Mouse (Mus musculus) kidney, embryonic 15.5 days (tissue): ENCODE measurements at regions not wholly inside any gene's neighbourhood (a gene's known extent, or its start where the extent isn't known, plus 50 kb on each side); places are given as distances from the start of the nearest gene placed in this dataset.

Experiments
- ATAC-seq: fragments of 200-750 bp; cut with Nextera tagmentation; replicated peaks from 2 replicates; pipeline ENCODE4 v1.8.0; 2017; ENCODE audit warnings: moderate TSS enrichment; ENCODE audit not compliant: low FRiP score
- H3K27ac ChIP-seq: fragments of 300-500 bp; sonication (generic); 2 replicates; pipeline ENCODE4 v1.5.1; 2015; ENCODE audit warnings: mild to moderate bottlenecking, inconsistent platforms
- H3K27me3 ChIP-seq: fragments of 300-500 bp; sonication (generic); 2 replicates; pipeline ENCODE4 v1.6.1; 2015; ENCODE audit warnings: inconsistent platforms
- H3K36me3 ChIP-seq: fragments of 300-500 bp; sonication (generic); 2 replicates; pipeline ENCODE4 v1.6.1; 2015; ENCODE audit warnings: inconsistent platforms
- H3K4me1 ChIP-seq: fragments of 300-500 bp; sonication (generic); 2 replicates; pipeline ENCODE4 v1.6.1; 2015; ENCODE audit warnings: inconsistent platforms
- H3K4me2 ChIP-seq: fragments of 300-500 bp; sonication (generic); 2 replicates; pipeline ENCODE4 v1.6.1; 2015; ENCODE audit warnings: moderate library complexity, mild to moderate bottlenecking, inconsistent platforms
- H3K4me3 ChIP-seq: fragments of 300-500 bp; sonication (generic); replicated peaks from 2 replicates; pipeline ENCODE4 v1.5.1; 2015; ENCODE audit warnings: mild to moderate bottlenecking, inconsistent platforms
- H3K9ac ChIP-seq: fragments of 300-500 bp; sonication (generic); 2 replicates; pipeline ENCODE4 v1.6.1; 2015; ENCODE audit warnings: mild to moderate bottlenecking, inconsistent platforms
- H3K9me3 ChIP-seq: fragments of 300-500 bp; sonication (generic); replicated peaks from 2 replicates; pipeline ENCODE4 v1.6.1; 2016; ENCODE audit warnings: inconsistent platforms
- WGBS: fragments of 180-500 bp; shearing (Covaris S2); methylation state at CpG from one replicate; pipeline ENCODE4 v1.1.7; 2015; ENCODE audit warnings: mixed read lengths; 5-methylcytosine and 5-hydroxymethylcytosine counted together

DNA sequence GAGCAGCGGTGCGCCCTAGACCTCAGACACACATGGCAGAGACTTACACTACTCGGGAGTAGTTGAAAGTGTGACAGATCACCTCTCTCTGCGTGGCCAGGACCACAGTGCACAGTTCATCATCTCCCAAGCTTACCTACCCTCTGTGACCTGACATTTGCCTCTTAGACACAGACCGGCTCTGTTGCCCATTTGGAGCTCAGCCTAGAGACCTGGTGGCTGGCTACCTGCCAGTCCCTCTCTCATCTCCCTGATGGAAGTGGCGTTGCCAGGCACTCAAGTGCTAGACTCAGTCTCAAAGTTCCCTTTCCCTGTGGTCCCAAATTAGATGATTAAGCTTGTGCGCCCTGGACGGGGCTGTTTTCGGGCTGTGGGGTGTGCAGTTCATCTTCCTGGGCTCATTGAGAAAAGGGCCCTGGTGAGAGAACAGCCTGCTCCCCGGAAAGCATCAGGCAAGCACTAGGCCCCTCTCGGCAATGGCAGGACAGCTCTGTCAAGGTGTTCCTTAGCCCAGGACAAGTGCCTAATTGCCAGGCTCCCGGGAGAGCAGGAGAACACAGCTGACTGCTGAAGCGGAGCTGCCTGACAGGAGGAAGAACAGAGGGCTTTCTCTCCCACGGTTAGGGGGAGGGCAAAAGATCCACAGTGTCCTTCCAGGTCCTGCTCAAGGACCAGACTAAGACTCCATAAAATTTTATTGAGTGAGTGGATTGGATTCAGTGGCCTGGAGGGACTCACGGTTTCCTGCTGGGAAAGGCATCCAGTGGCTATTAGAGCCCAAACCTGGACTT, 119.5 kb upstream of the A530016L24Rik start:
- Histone ChIP-seq H3K4me1 (peaks cover 40% of the 10 kb centered on the region), H3K9me3 (no peaks in the 10 kb centered on the region), H3K9ac (no peak overlapping the region), H3K27ac (peak overlapping the region; percentile 58), H3K27me3 (peaks cover 16% of the 10 kb centered on the region; the same call in 1 of the 2 replicates), H3K36me3 (no peaks in the 10 kb centered on the region), H3K4me2 (no peak overlapping the region), H3K4me3 (no peak overlapping the region)
- WGBS, result 44% methylated on average over 15 of the region's 15 CpGs
- ATAC-seq, result peak; percentile 47

- H3K27me3 ChIP-seq, result peaks cover 18% of the 10 kb centered on the region; the same call in 1 of the 2 replicates
- H3K4me3 ChIP-seq, result no peak overlapping the region
- no peak overlapping the region for H3K9ac ChIP-seq
- peak overlapping the region; percentile 59 for H3K27ac ChIP-seq
- WGBS, result 54% methylated on average over 14 of the region's 14 CpGs
- 0 out of 2 replicates have a peak overlapping the region, but pooled peaks have one; percentile 16 for H3K4me2 ChIP-seq
- no peaks in the 10 kb centered on the region for H3K9me3 ChIP-seq
- no peaks in the 10 kb centered on the region for H3K36me3 ChIP-seq
- peaks cover 47% of the 10 kb centered on the region for H3K4me1 ChIP-seq
- peak; percentile 76 for ATAC-seq
These were observed 116.8 kb upstream of the A530016L24Rik start for GRCm38 (mm10) chr12:112372234-112373050.

DNA sequence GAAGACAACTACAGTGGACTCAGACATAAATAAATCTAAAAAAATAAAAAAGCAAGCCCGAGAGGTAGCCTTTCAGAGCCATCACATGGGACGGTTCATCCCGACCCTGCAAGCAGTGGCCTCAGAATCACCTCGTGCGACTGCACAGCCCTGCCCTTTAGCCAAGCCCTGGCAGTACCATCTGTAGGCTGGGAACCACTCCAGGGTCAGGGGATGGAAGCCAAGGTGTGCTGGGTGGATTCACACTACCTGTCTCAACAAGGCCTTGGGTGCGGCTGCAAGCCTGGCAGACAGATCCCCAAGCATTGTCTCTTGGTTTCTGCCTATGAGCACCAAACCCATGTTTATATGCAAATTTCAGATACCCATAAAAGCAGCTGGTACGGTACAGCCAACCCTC, 115.3 kb upstream of the A530016L24Rik start:
- no peak overlapping the region for H3K4me2 ChIP-seq
- WGBS, result 86% methylated on average over 7 of the region's 7 CpGs

DNA sequence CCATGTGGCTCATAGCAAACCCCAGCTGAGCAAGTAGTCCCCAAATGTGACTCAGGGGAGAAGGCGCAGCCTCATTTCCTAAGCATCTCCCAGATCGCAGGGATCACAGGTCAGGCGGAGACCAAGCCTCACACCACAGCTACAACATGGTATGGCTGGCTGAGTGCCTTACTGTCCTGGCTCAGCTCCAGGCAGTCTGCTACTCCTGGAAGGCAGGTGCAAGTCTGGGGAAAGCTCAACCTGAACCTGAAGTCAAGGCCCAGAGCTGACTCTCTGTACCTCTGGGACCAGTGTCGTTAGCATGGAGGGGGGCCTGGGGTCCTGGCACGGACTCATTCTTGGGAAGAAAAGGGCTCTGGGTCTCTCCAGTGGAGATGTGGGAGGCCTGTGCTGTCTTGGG, 113.0 kb upstream of the A530016L24Rik start:
- Histone ChIP-seq H3K27me3 (peaks cover 10% of the 10 kb centered on the region; the same call in 1 of the 2 replicates), H3K9ac (no peak overlapping the region), H3K4me3 (no peak overlapping the region), H3K27ac (no peak overlapping the region), H3K4me1 (peaks cover 32% of the 10 kb centered on the region), H3K9me3 (no peaks in the 10 kb centered on the region), H3K4me2 (no peak overlapping the region), H3K36me3 (no peaks in the 10 kb centered on the region)
- no peak for ATAC-seq
- WGBS, result 81% methylated on average over 5 of the region's 5 CpGs

More for the DNA sequence above, 115.3 kb upstream of the A530016L24Rik start:
- H3K27me3 ChIP-seq, result peaks cover 18% of the 10 kb centered on the region; the same call in 1 of the 2 replicates
- H3K27ac ChIP-seq, result no peak overlapping the region
- no peak for ATAC-seq
- H3K9me3 ChIP-seq, result no peaks in the 10 kb centered on the region
- no peaks in the 10 kb centered on the region for H3K36me3 ChIP-seq
- peaks cover 47% of the 10 kb centered on the region for H3K4me1 ChIP-seq
- H3K4me3 ChIP-seq, result no peak overlapping the region
- H3K9ac ChIP-seq, result no peak overlapping the region

DNA sequence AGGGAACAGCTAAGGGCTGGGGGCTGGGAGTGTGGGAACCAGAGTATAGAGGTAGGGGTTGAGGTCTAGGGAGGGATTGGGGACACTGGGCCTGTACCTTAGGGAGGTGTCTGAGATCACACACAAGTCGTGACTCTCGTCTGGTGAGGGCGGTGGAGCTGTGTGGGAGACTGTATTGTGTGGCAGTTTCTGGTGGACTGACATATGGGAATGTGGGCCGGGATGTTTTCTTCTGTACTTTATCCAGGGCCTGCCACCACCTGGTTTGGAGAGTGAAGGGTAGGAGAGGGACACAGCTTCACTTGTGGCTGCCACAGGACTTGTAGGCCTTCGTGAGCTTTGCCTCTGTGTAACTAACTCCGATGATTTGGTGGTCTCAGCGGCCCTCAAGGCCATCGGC, 112.5 kb upstream of the A530016L24Rik start:
- peaks cover 6% of the 10 kb centered on the region for H3K27me3 ChIP-seq
- H3K4me3 ChIP-seq, result no peak overlapping the region
- H3K27ac ChIP-seq, result no peak overlapping the region
- peaks cover 28% of the 10 kb centered on the region for H3K4me1 ChIP-seq
- no peak overlapping the region for H3K9ac ChIP-seq
- ATAC-seq, result no peak
- no peaks in the 10 kb centered on the region for H3K36me3 ChIP-seq
- H3K9me3 ChIP-seq, result no peaks in the 10 kb centered on the region
- WGBS, result 68% methylated on average over 8 of the region's 8 CpGs
- no peak overlapping the region for H3K4me2 ChIP-seq

DNA sequence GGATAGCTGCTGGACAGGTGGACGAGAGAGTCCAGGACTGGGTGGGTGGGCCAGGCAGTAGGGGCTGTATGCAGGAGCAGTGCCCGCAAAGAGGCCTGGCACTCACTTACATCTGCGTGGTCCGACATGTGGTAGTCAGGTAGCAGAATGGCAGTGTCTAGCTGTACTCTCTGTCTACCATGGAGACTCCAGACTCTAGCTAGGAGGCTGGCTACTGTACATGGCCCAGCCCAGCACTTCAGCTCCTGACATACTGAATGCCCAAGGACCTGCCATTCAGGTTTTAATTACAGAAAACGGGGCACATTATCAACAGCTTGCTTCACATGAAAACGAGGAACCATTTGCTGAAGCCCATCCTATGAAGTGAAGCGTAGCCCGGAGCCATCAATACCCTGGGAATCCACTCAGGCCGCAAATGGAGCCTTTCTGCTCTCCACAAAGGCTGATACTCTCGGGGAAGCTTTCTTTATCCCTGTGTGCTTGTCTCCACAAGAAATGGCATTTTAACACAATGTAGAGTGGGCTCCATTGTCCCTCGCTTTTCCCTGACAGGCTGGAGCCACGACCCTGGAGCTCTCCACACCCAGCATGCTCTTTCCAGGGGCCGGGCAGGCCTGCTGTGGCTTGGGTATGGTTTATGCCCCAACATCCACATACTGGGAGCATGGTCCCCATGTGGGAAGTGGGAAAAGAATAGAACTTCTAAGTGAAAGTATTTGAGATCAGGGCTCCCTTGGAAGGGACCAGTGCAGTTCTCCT, 110.6 kb upstream of the A530016L24Rik start:
- H3K9me3 ChIP-seq, result no peaks in the 10 kb centered on the region
- peaks cover 12% of the 10 kb centered on the region for H3K4me1 ChIP-seq
- ATAC-seq, result no peak
- WGBS, result 84% methylated on average over 13 of the region's 13 CpGs
- H3K36me3 ChIP-seq, result no peaks in the 10 kb centered on the region
- H3K27ac ChIP-seq, result no peak overlapping the region
- peaks cover 6% of the 10 kb centered on the region; the same call in 1 of the 2 replicates for H3K27me3 ChIP-seq
- H3K4me2 ChIP-seq, result no peak overlapping the region
- no peak overlapping the region for H3K4me3 ChIP-seq
- H3K9ac ChIP-seq, result no peak overlapping the region

- no peak overlapping the region for H3K4me2 ChIP-seq
- H3K4me1 ChIP-seq, result no peaks in the 10 kb centered on the region
- H3K9ac ChIP-seq, result no peak overlapping the region
- no peak for ATAC-seq
- 76% methylated on average over 9 of the region's 9 CpGs for WGBS
- no peaks in the 10 kb centered on the region for H3K27me3 ChIP-seq
- H3K4me3 ChIP-seq, result no peak overlapping the region
- no peak overlapping the region for H3K27ac ChIP-seq
- no peaks in the 10 kb centered on the region for H3K36me3 ChIP-seq
- no peaks in the 10 kb centered on the region for H3K9me3 ChIP-seq
These were observed 101.4 kb upstream of the A530016L24Rik start for GRCm38 (mm10) chr12:112387836-112388235.

DNA sequence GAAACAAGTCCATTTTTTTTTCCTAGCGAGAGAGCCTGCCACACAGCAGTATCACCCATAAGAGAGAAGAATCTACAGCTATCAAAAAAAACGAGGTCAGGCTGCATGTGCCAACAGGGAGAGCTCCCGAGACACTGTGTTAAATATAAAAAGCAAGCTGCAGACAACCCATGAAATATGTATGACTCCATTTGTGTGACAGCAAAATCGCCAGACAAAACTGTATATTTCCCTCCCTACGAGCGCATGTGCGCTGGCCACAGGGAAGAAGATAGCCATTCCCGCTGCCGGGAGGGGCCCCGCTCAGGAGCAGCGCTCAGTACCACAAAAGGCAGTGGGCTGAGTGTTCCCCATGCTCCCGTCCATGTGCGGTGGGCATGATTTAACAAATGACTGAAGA, 93.3 kb upstream of the A530016L24Rik start:
- Histone ChIP-seq H3K4me1 (peaks cover 9% of the 10 kb centered on the region; the same call in 1 of the 2 replicates), H3K9me3 (no peaks in the 10 kb centered on the region; the same call in 1 of the 2 replicates), H3K27ac (no peak overlapping the region), H3K9ac (no peak overlapping the region), H3K4me3 (no peak overlapping the region), H3K27me3 (peaks cover 27% of the 10 kb centered on the region), H3K4me2 (no peak overlapping the region), H3K36me3 (no peaks in the 10 kb centered on the region)
- ATAC-seq, result no peak
- WGBS, result 71% methylated on average over 13 of the region's 13 CpGs

DNA sequence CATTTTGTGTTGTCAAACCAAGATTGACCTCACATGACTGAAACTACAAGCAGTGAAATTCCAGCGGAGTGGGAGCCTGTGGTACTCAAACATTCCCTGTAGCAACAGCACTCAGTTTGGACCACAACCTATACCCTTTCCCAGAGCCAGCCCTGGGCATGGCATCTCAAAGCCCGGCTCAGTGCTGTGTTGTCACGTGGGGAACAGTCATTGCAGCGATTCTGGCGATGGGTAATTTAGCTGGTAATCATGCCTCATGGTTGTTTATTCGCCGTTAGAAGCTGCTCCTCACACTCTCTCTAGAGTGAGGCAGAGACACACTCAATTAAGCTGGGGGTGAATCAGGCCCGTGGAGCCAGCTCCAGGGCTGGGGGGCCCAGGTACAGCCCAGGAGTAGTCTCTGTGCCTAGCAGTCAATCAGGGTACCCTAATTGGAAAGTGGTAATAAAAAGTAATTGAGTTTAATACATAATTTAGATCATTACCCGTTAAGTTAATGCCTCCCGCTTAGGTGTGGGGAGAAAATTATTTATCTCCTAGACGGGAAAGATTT, 85.5 kb upstream of the A530016L24Rik start:
- no peak for ATAC-seq
- Histone ChIP-seq H3K9ac (no peak overlapping the region), H3K27me3 (peaks cover 35% of the 10 kb centered on the region), H3K4me1 (peaks cover 32% of the 10 kb centered on the region), H3K36me3 (no peaks in the 10 kb centered on the region), H3K9me3 (no peaks in the 10 kb centered on the region), H3K4me3 (no peak overlapping the region), H3K4me2 (no peak overlapping the region), H3K27ac (no peak overlapping the region)
- WGBS, result 51% methylated on average over 11 of the region's 11 CpGs

GRCm38 (mm10) chr12:112404338-112404737, 84.9 kb upstream of the A530016L24Rik start:
- no peak for ATAC-seq
- 57% methylated on average over 12 of the region's 12 CpGs for WGBS
- Histone ChIP-seq H3K4me3 (no peak overlapping the region), H3K36me3 (no peaks in the 10 kb centered on the region), H3K27me3 (peaks cover 40% of the 10 kb centered on the region), H3K4me1 (peaks cover 32% of the 10 kb centered on the region), H3K9ac (no peak overlapping the region), H3K4me2 (no peak overlapping the region), H3K9me3 (no peaks in the 10 kb centered on the region), H3K27ac (no peak overlapping the region)

DNA sequence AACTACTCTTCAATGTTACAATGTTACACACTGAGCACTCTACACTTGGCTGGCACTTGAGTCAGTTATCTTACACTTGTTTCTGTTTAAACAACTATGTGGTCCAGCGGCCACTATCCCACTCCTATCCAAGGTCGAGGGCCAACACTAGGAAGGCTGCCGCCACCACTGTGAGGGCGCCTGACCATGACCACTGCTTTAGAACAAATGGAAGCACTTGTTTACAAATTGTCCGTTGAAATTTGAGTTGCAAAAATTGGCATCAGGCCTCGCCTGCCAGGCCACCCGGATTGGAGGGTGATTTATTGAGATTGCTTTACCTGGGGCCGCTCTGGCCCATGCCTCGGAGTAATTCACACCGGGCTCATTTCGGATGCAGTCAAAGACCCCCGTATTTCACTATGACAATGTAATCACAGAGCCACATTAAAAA, 83.5 kb upstream of the A530016L24Rik start:
- peaks cover 52% of the 10 kb centered on the region for H3K27me3 ChIP-seq
- H3K27ac ChIP-seq, result no peak overlapping the region
- peak; percentile 78 for ATAC-seq
- no peak overlapping the region for H3K4me3 ChIP-seq
- no peak overlapping the region for H3K9ac ChIP-seq
- H3K9me3 ChIP-seq, result no peaks in the 10 kb centered on the region
- H3K4me1 ChIP-seq, result peaks cover 32% of the 10 kb centered on the region
- no peak overlapping the region for H3K4me2 ChIP-seq
- 25% methylated on average over 12 of the region's 12 CpGs for WGBS
- H3K36me3 ChIP-seq, result no peaks in the 10 kb centered on the region
